Mouse (Mus musculus): ENCODE measurements around the gene Fgfr1op2.
A peak's percentile ranks its signal among the peaks of the same experiment; 100 is the strongest.

Fgfr1op2 gene

GRCm38 (mm10) chr6:146602601-146603000 is 25.6 kb downstream of the Fgfr1op2 start:
- no peak for DNase-seq (ENCODE audit: low spot score in 2 of 2)

- DNase-seq (ENCODE audit: low spot score in 2 of 2), result no peak
Observed at GRCm38 (mm10) chr6:146603651-146604050, 26.6 kb downstream of the Fgfr1op2 start.

GRCm38 (mm10) chr6:146611385-146611784 is 34.4 kb downstream of the Fgfr1op2 start:
- peak in 1 of 2 experiments; percentile 70 for DNase-seq (ENCODE audit: low spot score in 2 of 2)

GRCm38 (mm10) chr6:146611897-146612296 is 34.9 kb downstream of the Fgfr1op2 start:
- peak; percentile 42 to 76 for DNase-seq (ENCODE audit: low spot score in 2 of 2)

GRCm38 (mm10) chr6:146612736-146613135 is 35.7 kb downstream of the Fgfr1op2 start:
- DNase-seq (ENCODE audit: low spot score in 2 of 2), result no peak

- DNase-seq (ENCODE audit: low spot score in 2 of 2), result peak in 1 of 2 experiments; percentile 15
Observed at GRCm38 (mm10) chr6:146613907-146614306, 36.9 kb downstream of the Fgfr1op2 start.

- peak in 1 of 2 experiments; percentile 47 for DNase-seq (ENCODE audit: low spot score in 2 of 2)
Observed at GRCm38 (mm10) chr6:146614541-146614940, 37.5 kb downstream of the Fgfr1op2 start.

GRCm38 (mm10) chr6:146615891-146616290 is 38.9 kb downstream of the Fgfr1op2 start:
- DNase-seq (ENCODE audit: low spot score in 2 of 2), result no peak

GRCm38 (mm10) chr6:146616670-146617069 is 39.7 kb downstream of the Fgfr1op2 start:
- no peak for DNase-seq (ENCODE audit: low spot score in 2 of 2)

- DNase-seq (ENCODE audit: low spot score in 2 of 2), result no peak
Observed at GRCm38 (mm10) chr6:146628123-146628522, 51.1 kb downstream of the Fgfr1op2 start.

- peak; percentile 74 to 80 for DNase-seq (ENCODE audit: low spot score in 2 of 2)
Observed at GRCm38 (mm10) chr6:146629781-146630756, 53.1 kb downstream of the Fgfr1op2 start.

- DNase-seq (ENCODE audit: low spot score in 2 of 2), result peak in 1 of 2 experiments; percentile 63
Observed at GRCm38 (mm10) chr6:146630961-146631360, 54.0 kb downstream of the Fgfr1op2 start.

GRCm38 (mm10) chr6:146631847-146632246 is 54.8 kb downstream of the Fgfr1op2 start:
- DNase-seq (ENCODE audit: low spot score in 2 of 2), result peak in 1 of 2 experiments; percentile 64

- peak in 1 of 2 experiments; percentile 62 for DNase-seq (ENCODE audit: low spot score in 2 of 2)
Observed at GRCm38 (mm10) chr6:146632403-146632802, 55.4 kb downstream of the Fgfr1op2 start.

- DNase-seq (ENCODE audit: low spot score in 2 of 2), result peak in 1 of 2 experiments; percentile 65
Observed at GRCm38 (mm10) chr6:146633097-146633496, 56.1 kb downstream of the Fgfr1op2 start.

GRCm38 (mm10) chr6:146633629-146634014 is 56.6 kb downstream of the Fgfr1op2 start:
- DNase-seq (ENCODE audit: low spot score in 2 of 2), result peak in 1 of 2 experiments; percentile 68

GRCm38 (mm10) chr6:146634015-146634722 is 57.2 kb downstream of the Fgfr1op2 start:
- peak; percentile 74 to 89 for DNase-seq (ENCODE audit: low spot score in 2 of 2)

- DNase-seq (ENCODE audit: low spot score in 2 of 2), result peak in 1 of 2 experiments; percentile 11
Observed at GRCm38 (mm10) chr6:146634759-146635606, 58.0 kb downstream of the Fgfr1op2 start.

- DNase-seq (ENCODE audit: low spot score in 2 of 2), result peak in 1 of 2 experiments; percentile 2
Observed at GRCm38 (mm10) chr6:146636482-146636881, 59.5 kb downstream of the Fgfr1op2 start.

- no peak for DNase-seq (ENCODE audit: low spot score in 2 of 2)
Observed at GRCm38 (mm10) chr6:146640068-146640965, 63.3 kb downstream of the Fgfr1op2 start.
